Mouse (Mus musculus): Measurements from ENCODE around the gene Afm.

DNA sequence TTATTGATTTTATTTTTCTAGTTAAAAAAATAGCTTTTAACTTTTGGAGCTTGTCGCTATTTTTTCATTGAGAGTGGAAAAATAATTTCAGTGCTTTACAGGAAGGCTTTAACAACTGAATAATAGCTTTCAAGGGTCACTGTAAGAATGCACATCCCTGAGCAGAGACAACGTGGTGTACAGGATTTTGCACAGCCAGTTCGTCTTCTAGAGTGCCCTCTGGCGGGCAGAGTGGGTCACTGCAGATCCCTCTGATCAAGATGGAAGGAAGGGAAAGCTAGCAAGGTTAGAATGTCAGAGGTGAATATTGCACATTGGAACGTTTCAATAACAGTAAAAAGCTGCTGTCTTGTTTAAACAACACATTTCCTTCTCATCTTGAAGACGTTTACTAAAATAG, 18.0 kb upstream of the Afm start:
- TF ChIP-seq POLR2A (IDR thresholded peaks at IDR 0.05; ENCODE audit: low read depth, low read length) (no peak), CTCF (IDR thresholded peaks at IDR 0.05; ENCODE audit: borderline replicate concordance, insufficient read depth, low read length) (peak; percentile 77)

Data from embryonic fibroblast, embryonic 13.5 days (primary cell).